In genomic region chr17:6960776-6961175, GRCm38 (mm10) we compare ENCODE assay signal across 8 mouse cellular contexts. TPM values are rescaled to one million over a fixed set of nuclear protein-coding genes. Genes with fewer than 3 reads are reported as not detected.
A peak's percentile ranks its signal among the peaks of the same experiment; 100 is the strongest.
DNase-seq lines count a peak whose midpoint lies in the region.
"Not testable (repeated sequence)": the region's sequence is repeated elsewhere in the genome, so short reads cannot be mapped to it uniquely, and the experiment has no call there.

Gene Tagap1 (minus strand): TSS chr17:6961156.

- under 1% methylated on average over 46 of the region's 51 CpGs for WGBS in embryonic facial prominence, embryonic 10.5 days

- H3K36me3 ChIP-seq in embryonic facial prominence, embryonic 10.5 days (replicated peaks), result peaks cover 12% of the 10 kb centered on the region

- H3K4me3 ChIP-seq in embryonic facial prominence, embryonic 10.5 days, result peak within 1 kb of the TSS; percentile 62

- DNase-seq in adrenal gland, adult (ENCODE audit: inconsistent age in 2 of 2, low spot score in 1 of 2), result peak; percentile 76 to 90
- peak; percentile 43 for DNase-seq in embryonic facial prominence, embryonic 10.5 days (ENCODE audit: low spot score)
- peak in 1 of 2 experiments; percentile 32 for DNase-seq in gastrocnemius, postnatal 4 days (ENCODE audit: low spot score in 2 of 2)
- peak; percentile 53 for DNase-seq in induced T-regulatory cell, adult 2 months (ENCODE audit: low read depth)
- DNase-seq in left cerebral cortex, adult 8-10 months (ENCODE audit: low spot score in 2 of 2), result peak; percentile 22 to 42
- DNase-seq in lung, postnatal 14 days, result peak; percentile 28
- DNase-seq in ovary, postnatal 14 days (ENCODE audit: low spot score), result peak; percentile 17
- DNase-seq in thymus, postnatal 36 days, result peak; percentile 70 to 73

- H3K4me1 ChIP-seq in embryonic facial prominence, embryonic 10.5 days, result not testable (repeated sequence)

- H3K27ac ChIP-seq in embryonic facial prominence, embryonic 10.5 days (replicated peaks), result peak within 1 kb of the TSS; percentile 88

- not testable (repeated sequence) for H3K9me3 ChIP-seq in embryonic facial prominence, embryonic 10.5 days

- H3K27me3 ChIP-seq in embryonic facial prominence, embryonic 10.5 days (replicated peaks; ENCODE audit: low read depth, poor library complexity, severe bottlenecking), result not testable (repeated sequence)

RNA-seq across cellular contexts. Expression of gene Tagap1, which starts in this region (rescaled TPM):
- polyA plus RNA-seq in embryonic facial prominence, embryonic 10.5 days (2016; fragmentation: Nextera tagmentation; extraction: Ambion mirVana), result 52.4 and 53.7 TPM in 2 replicates
- total RNA-seq in gastrocnemius, postnatal 4 days (2021), result 10 to 100 TPM; 11.2 to 12.9 TPM
- 10 to 100 TPM; 28.7 to 32.4 (median 29.2) TPM for total RNA-seq in left cerebral cortex, adult 8-10 months (2022)
